Mouse (Mus musculus) CD4-positive, CD25-positive, alpha-beta regulatory T cell, adult 2 months (primary cell): ENCODE results near the gene Kazald1.

ENCODE experiments used
- DNase-seq: peaks from one replicate; pipeline ENCODE4 v3.0.0-alpha.2; 2012; ENCODE audit warnings: low read depth, low spot score

The Kazald1 gene

DNA sequence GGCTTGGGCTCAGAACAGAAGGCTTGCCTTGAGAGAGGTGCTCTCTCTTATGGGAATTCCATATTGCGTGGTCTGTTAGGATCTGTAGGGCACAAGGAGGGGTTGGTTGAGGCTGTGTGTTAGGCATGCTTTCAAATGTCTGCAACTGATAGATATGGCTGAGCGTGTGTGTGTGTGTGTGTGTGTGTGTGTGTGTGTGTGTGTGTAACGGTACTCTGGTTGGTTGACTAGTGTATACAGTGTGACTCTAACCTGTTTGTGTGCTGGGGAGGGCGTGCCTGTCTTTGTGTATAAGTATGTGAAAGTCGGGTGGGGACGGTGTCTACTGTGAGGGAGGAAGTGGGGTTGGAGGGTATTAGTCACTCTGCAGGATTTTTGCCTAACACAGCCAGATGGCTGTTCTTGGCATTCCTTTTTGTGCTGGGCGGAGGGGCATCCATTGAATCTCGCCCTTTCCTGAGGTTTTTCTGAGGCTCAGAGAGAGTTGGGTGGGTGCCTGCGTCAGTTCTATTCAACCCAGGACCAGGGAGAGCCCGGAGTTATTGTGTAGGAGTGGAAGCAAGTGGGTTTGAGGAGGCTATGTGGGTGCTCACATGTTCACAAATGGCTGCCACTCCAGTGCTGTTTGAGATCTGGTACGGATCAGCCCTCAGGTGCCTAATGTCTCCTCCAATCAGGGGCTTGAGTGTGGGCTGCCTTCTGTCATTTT lies 27.0 kb upstream of the Kazald1 start:
- DNase-seq = peak; percentile 87

DNA sequence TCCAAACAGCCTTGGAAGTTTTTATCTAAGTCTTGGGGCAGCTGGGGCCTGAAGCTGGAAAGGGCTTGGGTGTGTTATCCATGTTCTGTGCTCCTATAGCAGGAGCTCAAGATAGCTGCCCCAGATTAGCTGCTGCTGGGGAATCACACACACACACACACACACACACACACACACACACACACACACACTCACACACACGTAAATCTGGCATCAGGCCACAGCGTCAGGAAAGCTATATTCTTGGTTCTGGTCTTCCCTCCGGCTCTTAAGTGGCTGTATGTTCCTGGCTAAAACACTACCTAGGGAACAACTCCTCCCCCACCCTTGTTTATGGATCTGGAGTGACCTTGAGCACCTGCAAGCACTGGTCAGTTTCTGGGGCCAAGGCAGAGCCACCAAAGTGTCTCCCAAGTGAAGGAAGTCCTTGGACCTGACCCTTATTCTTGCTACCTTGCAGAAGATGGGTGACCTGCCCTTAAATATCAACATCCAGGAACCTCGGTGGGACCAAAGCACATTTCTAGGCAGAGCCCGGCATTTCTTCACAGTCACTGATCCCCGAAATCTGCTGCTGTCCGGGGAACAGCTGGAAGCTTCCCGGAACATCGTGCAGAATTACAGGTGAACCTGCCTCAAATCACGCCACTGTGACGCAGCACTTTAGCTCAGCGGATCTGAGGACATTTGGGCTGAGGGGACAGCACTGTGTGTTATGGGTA lies 26.2 kb upstream of the Kazald1 start:
- DNase-seq = no peak

DNA sequence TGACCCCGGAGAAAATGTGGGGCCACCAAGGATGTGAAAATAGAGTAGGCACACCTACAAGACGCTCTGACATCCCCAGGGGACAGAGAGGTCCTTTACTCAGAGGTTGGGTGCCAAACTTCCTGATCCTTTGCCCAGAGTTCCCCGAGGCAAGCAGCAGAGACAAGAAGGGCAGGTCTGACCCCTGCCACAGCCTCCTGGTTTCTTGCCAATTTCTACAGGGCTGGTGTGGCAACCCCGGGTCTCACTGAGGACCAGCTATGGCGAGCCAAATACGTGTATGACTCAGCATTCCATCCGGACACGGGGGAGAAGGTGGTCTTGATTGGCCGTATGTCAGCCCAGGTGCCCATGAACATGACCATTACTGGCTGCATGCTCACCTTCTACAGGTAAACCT lies 25.5 kb upstream of the Kazald1 start:
- no peak for DNase-seq

DNA sequence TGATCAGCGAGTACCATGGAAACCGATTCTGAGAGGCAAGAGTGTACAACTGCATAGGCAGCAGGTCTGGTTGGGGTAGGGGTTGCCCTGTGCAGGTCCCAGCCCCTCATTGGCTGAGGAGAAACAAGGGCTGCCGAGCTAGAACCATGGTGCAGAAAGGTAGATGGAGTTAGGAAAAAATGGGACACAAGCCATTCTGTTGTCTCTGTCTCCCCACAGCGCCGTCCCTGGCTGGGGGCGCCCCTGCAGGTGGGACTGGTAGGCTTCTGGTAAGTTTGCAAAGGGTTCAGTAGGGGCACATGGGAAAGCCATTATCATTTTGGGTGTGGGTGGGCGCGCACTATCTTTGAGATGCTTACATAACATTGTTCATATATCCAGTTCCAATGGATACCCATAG lies 21.6 kb upstream of the Kazald1 start:
- no peak for DNase-seq

DNA sequence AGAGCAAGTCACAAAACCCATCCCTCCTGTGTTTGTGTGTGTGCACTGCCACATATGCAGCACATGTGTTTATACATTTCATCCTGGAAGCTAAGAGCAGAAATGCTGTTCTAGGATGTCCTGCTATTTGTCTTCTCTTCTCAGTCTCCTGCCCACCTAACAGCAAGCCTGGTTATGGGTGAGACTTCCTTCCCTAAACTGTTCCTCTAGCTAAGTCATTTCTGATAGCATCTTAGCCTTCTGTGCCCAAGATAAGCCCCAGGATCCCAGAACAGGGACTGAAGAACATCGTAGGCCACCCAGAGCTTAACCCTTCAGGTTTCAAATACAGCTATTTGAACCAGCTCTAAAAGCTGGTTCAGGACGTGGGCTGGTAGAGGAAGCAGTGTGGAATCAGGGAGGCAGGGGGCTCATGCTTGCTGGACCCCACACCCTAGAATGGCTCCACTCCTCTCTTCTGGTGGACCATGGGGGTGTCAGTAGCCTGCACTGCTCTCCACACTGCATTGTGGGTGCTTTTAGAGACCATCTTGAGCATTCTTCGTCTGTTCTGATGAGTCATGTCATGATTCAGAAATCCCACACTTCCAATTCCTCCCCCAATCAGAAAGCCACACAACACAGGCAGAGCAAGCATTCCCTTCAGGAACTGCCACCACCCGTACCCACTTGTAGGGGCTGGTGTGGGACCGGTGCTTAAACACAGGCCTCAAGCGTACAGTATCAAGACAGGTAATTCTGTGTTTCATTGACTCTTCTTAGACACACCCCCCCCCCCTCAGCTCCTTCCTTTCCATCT lies 19.9 kb upstream of the Kazald1 start:
- DNase-seq = no peak

DNA sequence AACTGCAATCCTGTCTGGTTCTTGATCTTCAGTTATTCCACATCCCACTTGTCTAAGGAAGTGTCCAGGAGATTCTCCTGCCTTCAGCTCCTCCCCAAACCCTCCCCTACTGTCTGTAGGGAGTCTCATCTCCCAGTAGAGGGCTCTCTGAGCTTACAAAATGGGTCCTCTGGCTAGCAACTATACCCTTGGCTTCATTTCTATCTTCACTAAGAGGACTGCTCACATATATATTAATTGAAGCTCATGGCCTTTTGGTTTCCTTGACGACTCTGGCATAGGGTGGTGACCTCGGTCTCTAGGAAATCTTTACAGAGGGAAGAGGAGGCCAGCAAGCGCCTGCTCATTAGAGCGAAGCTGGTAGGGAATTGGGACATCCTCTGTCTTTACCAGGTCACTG lies 18.7 kb upstream of the Kazald1 start:
- peak; percentile 67 for DNase-seq

DNA sequence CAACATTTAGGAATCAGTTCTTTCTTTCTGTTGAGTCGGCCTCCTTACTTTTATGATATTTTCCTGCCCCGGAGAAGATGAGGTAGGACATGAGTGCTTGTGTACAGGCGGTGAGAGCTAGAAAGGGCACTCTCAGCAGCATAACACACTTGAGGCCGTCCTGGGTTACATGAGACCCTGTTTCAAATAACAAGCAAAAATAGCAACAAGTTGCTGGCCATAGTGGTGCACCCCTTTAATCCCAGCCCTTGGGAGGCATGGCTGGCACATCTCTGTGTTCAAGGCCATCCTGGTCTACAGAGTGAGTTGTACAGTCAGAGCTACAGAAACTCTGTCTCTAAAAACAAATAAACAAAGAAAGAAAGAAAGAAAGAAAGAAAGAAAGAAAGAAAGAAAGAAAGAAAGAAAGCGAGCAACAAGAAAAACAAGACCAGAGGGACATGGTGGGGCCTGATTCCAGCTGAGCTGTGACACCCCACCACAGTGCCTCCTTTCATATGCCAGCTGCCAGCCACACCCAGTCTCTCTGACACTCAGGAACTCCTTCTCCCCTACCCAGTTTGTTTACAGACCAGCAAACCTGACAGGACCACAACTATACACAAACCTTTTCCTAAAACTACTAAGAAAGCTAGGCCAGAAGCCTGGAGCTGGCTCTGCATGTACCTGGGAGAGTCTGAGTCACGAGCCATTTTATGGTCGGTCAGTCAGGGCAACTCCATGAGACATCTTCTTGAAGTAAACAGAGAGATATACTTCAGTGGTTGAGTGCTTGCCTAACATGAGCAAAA lies 17.9 kb upstream of the Kazald1 start:
- peak; percentile 32 for DNase-seq

DNA sequence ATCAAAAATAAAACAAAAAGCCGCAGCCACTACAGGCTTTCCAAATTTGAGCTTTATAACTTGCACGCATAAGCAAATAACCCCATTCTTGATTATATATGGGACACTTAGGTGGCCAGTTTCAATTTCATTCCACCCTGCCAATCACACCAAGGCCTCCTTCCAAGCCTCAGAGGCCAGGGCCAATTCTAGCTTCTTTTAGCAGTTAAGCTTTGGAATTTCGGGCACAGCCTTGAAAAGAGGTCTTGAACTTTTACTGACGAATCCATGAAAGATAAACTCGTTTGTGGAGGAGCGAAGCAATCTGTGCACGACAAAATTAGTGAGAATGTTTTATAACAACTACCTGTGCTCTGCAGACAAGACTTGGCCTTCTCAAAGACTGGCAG lies 17.3 kb upstream of the Kazald1 start:
- DNase-seq = no peak

DNA sequence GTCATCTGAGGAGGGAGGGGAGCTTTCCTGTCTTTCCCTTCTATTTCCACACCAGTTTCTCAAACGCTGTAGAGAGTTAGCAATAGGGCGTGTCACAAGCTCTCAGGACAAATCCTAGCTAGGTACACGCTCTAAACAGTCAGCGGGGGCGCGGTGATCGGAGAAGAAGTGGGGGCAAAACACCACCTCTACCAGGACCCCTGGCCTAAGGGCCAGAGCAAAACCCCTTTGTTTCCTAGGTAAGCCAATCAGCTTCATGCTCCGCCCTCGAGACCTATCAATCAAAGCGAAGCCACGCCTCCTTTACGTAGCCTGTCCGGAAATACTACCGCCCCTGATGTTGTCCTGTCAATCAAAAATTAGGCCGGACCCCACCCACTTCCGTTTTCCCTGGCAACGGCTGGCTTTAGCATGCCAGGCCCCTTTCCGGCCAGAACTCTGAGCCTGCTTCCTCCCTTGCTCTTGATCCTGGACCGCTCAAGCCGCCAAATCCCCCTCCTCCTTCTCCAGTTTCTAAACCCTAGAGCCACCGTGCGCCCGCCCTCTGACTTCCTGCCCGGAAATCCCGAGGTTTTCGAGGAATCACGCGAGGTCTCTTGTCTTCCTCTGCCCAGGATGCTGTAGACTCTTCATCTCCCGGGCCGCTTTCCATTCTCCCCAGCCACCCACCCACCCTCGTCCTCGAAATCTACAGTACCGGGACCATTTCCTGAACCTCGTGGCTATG lies 16.8 kb upstream of the Kazald1 start:
- DNase-seq = peak; percentile 96

DNA sequence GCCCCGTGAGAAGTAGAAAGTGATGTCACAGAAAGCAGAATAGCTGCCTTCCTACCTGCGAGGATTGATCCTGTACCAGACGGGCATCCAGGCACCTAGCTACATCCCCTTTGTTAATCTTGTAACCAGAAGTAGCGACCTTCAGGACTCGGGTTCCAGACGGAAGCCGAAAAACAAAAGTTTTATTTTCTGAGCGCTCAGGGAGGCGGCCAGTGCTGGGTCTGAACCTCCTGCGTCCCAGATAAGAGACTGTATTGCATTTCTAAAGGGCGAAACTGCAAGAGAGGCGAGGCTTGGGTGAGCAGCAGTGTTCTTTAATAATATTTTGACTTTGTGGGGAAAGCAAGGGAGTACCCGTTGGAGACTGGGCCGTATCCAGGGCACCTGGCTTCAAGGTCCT lies 16.2 kb upstream of the Kazald1 start:
- DNase-seq = no peak

DNA sequence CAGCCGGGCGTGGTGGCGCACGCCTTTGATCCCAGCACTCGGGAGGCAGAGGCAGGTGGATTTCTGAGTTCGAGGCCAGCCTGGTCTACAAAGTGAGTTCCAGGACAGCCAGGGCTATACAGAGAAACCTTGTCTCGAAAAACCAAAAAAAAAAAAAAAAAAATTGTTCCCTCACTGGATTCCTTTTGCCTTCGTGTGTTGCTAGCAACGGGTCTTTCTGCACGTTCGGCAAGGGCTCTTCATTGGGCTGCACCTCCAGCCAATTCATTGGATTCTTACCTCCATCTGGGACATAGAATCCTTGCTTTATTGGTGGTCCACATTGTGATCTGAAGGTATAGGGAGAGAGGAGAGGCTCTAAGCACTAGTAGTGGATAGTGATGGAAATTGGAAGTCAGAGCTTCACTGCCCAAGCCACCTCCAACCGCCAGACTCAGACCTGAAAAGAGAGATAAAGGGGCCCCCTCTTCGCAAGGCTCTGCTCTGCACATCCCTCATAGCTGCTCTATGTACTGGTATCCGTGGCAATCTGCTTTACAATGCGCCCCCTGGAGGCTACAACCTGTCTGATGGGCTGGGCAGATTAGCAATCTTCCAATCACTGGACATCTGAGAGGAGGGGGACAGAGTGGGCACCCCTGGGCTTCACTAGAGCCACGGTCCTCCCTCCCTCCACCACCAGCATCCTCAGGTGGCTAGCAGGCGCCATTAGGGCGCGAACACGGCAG lies 11.3 kb upstream of the Kazald1 start:
- DNase-seq = peak; percentile 81

DNA sequence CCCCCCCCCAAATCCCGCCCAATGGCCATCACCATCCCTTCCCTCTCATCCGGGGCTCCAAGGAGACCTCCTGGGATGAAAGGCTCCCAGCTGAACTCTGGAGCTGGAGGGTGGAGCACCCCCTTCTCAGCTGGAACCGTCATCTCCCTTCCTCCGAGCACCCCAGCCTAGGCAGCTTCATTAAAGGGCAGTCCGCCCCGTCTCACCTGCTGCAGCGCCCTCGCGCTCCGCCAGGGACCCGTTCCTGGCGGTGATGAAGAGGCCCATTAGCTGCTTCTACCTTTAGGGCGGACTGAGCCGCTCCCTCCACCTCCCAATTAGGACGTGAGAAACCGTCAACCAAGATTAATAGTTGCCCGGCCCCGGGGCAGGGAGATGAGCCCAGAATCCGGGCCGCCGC lies 9.8 kb upstream of the Kazald1 start:
- DNase-seq = no peak

DNA sequence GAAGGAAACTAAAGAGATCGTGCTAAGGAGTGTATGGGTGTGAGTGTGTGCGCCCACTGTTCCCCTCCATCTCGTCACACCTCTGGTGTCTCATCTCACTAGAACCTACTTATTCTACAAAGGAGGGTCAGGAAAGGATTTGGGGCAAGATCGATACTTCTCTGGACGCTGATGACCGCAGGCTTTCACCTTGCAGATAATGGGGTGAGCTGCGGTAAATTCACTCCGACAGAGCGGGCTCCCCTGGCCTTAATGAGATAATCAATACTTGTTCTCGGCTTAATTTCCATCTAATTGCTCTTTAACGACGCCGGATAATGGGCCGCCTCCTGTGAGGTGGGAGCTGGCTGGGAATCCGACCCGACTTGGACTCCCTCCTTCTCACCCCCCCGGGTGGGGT lies 7.9 kb upstream of the Kazald1 start:
- no peak for DNase-seq

DNA sequence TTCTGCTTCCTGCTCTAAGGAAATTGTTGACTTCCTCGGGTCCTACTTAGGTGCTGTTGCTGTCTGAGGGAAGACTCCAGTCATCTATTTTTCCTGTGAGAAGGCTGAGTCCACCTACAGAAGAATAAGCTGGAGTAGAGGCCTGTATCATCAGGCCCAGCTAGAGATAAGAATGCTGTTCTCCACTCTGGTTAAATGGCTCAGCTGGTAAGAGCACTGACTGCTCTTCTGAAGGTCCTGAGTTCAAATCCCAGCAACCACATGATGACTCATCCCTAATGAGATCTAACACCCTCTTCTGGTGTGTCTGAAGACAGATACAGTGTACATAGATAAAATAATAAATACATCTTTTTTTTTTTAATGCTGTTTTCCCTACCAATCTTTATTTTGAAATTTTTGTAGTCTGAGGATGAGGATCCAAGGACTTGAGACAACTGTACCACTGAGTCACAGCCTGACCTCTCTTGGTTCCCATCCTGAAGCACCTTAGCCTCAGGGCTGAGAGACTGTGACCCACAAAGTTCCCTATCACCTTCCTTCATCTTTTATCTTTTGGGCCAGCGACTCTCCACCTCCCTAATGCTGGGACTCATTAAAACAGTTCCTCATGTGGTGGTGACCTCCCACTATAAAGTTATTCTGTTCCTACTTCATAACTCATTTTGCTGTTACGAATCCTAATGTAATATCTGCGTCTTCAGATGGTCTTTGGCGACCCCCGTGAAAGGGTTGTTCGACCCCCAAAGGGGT lies 7.1 kb upstream of the Kazald1 start:
- DNase-seq = no peak

DNA sequence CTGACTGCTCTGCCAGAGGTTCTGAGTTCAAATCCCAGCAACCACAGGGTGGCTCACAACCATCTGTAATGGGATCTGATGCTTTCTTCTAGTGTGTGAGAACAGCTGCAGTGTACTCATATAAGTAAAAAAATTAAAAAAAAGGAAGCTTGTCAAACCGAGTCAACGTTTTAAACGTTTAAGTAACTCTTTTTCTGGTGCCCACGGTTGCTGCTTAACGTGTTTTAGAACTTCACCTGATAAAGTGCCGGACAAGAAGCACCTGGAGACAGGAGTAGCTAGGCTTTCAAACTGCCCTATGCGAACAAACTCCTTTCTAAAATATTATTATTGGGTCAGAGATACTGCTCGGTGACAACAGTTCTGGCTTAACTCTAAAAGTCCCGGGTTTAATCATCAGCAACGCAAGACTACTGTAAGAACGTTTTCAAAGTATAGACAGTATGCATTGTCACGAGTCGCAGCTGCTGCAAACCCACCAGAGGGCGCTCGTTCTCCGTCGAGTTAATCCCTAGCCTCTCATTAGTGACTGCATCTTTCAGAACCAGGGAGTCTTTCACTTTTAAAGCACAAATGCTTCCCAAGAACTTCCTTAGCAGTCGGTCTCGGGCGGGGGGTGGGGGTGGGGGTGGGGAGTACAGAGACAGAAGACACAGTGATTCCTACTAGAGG lies 1.0 kb upstream of the Kazald1 start:
- DNase-seq = peak; percentile 95

DNA sequence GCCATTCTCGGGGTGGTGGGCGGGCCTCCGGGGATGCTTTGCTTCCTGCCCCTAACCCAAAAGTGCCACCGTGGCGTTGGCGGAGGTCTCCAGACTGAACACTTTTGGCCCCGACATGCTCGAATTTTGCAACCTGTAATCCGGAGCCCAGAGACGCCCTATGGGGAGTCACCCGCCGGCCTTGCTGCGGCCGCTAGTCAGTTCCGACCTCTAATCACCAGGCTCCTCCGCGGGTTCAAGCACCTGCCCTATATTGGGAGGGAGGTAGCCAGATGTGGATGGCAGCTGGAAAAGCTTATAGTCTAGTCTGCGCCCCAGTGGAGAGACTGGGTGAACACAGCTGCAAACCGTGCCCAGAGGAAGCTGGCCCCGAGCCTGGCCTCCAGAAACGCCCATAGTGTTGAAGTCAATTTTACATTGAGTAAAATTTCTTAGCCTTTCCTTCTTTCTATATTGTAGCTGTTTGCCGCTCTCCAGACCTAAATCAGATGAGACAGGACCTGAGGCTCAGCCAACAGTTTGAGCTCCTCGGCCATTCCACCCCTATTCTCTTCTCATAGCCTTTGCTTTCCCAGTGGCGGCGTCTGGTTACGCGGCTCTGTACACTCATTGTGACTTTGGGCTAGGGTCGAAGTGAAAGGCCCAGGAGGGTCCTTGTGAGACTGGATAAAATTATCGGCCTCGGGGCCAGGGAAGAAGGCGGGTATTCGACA lies 438 bp downstream of the Kazald1 start:
- DNase-seq = peak; percentile 37

DNA sequence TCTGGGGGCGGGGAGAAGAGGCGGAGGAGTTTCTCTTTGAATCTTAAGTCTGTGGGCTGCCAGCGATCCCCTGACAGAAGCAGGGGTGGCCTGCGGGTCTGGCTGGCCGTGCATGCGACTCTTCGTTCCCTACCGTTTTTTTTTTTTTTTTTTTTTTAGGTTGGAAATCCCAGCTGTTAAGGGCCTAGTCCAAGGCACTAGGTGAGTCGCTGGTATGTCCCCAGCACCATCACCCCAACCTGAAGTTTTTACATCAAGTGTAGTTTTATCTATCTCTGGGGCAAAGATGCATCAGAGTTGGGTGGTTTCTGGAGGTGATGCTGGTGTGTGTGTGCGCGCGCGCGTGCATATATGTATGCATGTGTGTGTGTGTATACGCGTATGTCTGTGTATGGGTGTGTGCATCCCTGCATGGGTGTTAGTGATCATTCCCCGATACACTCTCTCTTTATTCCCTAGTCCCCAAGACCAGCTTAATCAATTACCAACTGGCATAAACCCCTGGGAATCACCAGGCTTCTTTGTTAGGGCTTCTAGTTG lies 1.1 kb downstream of the Kazald1 start:
- DNase-seq = peak; percentile 56
